26 mouse cellular contexts compared by ENCODE assay signal in the genomic region with DNA sequence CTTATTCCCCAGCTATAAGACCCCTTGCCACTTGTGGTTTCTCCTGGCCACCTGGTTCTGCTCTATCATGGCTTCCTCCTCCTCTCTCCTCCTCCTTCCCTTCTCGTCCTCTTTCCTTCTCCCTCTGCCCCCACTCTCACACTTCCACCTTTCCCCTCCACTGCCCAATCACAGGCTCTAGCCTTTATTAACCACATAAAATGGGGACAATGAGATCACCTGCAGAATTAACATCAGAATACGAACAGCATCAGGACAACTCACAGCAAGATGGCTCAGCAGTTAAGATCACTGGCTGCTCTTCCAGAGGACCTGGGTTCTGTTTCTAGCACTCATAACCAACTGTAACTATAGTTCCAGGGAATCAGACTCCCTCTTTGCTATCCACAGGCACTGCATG.
"Had no signal": no experiment of that assay in that cellular context is flagged by ENCODE, and none has a peak within 500 bp of the region (broad histone marks: within the 10 kb centered on the region; RNA-seq: fewer than 3 reads in every experiment).

No protein-coding gene starts in this region.

- DNase-seq: gastrocnemius, postnatal 14 days; gastrocnemius, postnatal 36 days; heart, adult 11 months; heart, adult 2 months; heart, postnatal 14 days; heart, postnatal 36 days; kidney, adult 11 months; kidney, adult 2 months; kidney, adult 9 months; kidney, postnatal 14 days; kidney, postnatal 36 days; layer of hippocampus, adult 9-11 months; layer of hippocampus, postnatal 36 days; liver had no signal

- H3K9ac ChIP-seq: heart, embryonic 13.5 days; heart, embryonic 15.5 days; hindbrain, embryonic 13.5 days; hindbrain, embryonic 15.5 days; kidney, embryonic 15.5 days; limb, embryonic 12.5 days had no signal

- H3K27me3 ChIP-seq: heart, embryonic 13.5 days; heart, embryonic 15.5 days; hindbrain, embryonic 13.5 days; hindbrain, embryonic 15.5 days; kidney, embryonic 15.5 days; limb, embryonic 12.5 days had no signal

- H3K4me3 ChIP-seq: heart, adult 2 months; heart, embryonic 13.5 days; heart, embryonic 15.5 days; hindbrain, embryonic 13.5 days; hindbrain, embryonic 15.5 days; kidney, embryonic 15.5 days; limb, embryonic 10.5 days; limb, embryonic 12.5 days had no signal

- H3K9me3 ChIP-seq: heart, embryonic 13.5 days; heart, embryonic 15.5 days; hindbrain, embryonic 13.5 days; hindbrain, embryonic 15.5 days; kidney, embryonic 15.5 days; limb, embryonic 10.5 days; limb, embryonic 12.5 days had no signal

- H3K4me2 ChIP-seq: heart, embryonic 11.5 days; heart, embryonic 13.5 days; heart, embryonic 15.5 days; hindbrain, embryonic 13.5 days; hindbrain, embryonic 15.5 days; kidney, embryonic 15.5 days; limb, embryonic 12.5 days; liver, embryonic 11.5 days had no signal

- ATAC-seq: hindbrain, postnatal 0 days; intestine, embryonic 16.5 days had no signal

- H3K36me3 ChIP-seq: kidney, embryonic 15.5 days; limb, embryonic 10.5 days; limb, embryonic 12.5 days had no signal

- H3K4me1 ChIP-seq: hindbrain, embryonic 13.5 days; hindbrain, embryonic 15.5 days; kidney, embryonic 15.5 days; limb, embryonic 10.5 days; limb, embryonic 12.5 days had no signal

- H3K27ac ChIP-seq: heart, adult 2 months; heart, embryonic 13.5 days; heart, embryonic 15.5 days; hindbrain, embryonic 13.5 days; hindbrain, embryonic 15.5 days; hindbrain, postnatal 0 days; kidney, embryonic 15.5 days; kidney, postnatal 0 days; limb, embryonic 10.5 days; limb, embryonic 12.5 days had no signal
